Mouse (Mus musculus) cerebellum, adult 9-10 months (tissue): ENCODE measurements at regions not wholly inside any gene's neighbourhood (a gene's known extent, or its start where the extent isn't known, plus 50 kb on each side); places are given as distances from the start of the nearest gene placed in this dataset.

ENCODE experiments used
- DNase-seq: peaks from one replicate; pipeline ENCODE4 v3.0.0; 2022

DNA sequence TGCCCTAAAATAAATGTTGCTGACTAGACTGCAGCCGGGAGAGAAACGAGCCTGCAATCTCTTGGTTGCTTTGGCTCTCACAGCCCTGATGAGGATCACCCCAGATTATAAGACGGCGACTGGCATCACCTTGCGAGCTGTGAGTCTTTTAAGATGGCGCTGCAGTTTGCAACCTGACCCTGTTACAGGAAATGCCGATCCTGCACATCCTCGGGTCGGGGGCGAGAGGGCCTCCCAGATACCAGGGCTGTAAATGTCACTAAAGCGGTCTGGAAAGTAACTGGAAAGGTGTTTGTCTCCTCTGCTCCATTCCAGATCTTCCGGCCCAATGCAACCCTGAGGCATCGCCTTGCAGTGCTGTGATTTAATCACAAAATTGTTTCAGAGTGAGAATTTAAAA is 53.4 kb downstream of the Cartpt start:
- no peak for DNase-seq

- peak; percentile 30 for DNase-seq
Observed at GRCm38 (mm10) chr13:99842626-99843025, 58.3 kb downstream of the Cartpt start.

DNA sequence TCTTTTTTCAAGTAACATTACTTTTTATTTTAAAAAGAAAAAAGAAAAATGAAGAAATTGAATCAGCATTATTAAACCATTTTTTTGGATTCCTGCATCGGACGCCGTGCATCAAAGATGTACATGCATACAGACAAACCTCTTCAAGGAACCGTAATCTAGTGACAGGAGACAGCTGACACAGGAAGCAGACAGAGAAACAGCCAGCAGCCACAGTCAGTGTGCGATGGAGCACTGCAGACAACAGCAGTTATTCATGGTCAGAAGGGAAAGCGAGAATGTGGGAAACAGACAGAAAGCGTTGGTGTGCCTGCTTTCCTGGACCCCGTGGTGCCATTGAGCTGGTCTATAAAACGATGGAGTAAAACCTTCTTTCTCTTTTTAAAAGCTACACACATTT is 61.4 kb downstream of the Cartpt start:
- no peak for DNase-seq

- peak; percentile 93 for DNase-seq
Observed at GRCm38 (mm10) chr13:99837772-99838425, 63.0 kb downstream of the Cartpt start.

- no peak for DNase-seq
Observed at GRCm38 (mm10) chr13:99837180-99837579, 63.7 kb downstream of the Cartpt start.

- peak; percentile 33 for DNase-seq
Observed at GRCm38 (mm10) chr13:99836586-99836985, 64.3 kb downstream of the Cartpt start.

DNA sequence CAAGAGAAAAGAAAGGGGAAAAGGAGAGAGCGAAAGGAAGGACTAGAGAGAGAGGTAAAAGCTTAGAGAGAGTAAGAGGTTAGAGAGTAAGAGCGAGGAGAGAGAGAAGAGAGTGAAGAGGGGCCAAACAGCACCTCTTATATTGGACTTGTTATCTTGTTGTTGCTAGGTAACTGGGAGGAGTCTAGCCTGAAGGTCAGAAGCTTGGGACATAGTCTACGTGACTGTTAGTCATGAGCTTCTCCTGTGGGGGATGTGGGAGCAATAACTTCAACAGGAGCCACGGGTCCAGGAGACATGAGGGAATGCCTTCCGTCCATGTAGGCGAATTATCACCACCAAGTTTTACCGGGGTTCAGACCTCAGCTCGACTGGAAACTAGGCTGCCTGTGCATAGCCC is 65.4 kb downstream of the Cartpt start:
- no peak for DNase-seq

DNA sequence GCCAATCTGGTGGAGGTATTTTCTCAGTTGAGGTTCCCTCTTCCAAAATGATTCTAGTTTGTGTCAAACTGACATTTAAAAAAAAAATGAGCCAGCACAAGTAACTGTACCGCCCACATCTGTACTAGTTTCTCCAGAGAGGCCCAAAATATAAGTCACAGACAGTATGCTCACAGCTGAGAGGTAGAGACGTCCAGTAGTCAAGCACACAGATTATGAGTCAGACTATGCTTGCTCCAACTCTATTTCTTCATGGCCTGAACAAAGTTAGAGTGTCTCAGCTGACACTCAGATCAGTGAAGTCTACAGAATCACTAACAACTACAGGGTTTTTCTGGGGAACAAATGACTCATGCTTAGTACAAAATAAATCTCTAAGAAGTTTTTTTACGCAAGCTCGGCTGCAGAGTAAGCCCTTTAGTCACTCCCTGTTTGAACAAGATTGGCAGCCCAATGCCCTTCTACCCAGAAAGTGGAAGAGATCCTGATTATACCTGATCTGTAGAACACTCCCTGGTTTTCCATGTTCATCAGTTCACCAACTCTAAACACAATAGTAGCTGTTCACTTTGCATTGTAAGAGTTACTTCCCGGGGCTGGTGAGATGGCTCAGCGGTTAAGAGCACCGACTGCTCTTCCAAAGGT is 70.7 kb downstream of the Cartpt start:
- DNase-seq, result no peak

DNA sequence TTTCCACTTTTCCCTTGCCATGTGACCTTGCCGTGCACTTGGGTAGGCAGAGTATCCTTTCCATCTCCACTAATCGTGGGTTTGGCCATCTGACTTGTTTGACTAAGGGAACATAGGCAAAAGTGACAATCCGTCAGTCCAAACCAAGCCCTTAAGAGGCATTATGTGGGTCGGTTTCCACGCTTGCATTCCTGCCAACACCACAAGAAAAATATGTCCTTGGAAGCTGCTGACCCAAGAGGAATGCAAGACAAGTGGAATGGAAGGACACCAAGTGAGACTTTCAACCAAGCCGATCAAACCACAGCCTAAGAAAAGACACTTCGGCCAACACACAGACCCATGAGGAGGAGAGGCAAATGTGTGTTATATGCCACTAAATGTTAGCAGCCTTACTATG is 73.3 kb downstream of the Cartpt start:
- no peak for DNase-seq

GRCm38 (mm10) chr13:99824625-99825024 is 76.3 kb downstream of the Cartpt start:
- no peak for DNase-seq

DNA sequence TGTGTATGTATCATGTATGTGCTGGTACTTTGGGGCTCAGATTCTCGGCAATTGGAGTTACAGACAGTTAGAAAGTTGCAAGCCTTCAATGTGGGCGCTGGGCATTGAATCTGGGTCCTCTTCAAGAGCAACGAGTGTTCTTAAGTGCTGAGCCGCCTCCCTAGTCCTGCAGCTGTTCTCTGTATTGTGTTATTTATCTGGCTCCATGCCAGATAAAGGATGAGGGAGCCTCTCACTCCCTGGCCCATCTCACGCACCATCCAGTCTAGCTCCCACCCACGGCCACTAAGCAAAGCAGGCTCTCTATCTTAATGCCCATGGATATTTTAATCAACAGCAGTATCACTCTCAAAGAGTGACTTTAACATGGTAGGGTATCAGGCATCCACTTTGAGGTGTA is 84.2 kb downstream of the Cartpt start:
- DNase-seq, result no peak

DNA sequence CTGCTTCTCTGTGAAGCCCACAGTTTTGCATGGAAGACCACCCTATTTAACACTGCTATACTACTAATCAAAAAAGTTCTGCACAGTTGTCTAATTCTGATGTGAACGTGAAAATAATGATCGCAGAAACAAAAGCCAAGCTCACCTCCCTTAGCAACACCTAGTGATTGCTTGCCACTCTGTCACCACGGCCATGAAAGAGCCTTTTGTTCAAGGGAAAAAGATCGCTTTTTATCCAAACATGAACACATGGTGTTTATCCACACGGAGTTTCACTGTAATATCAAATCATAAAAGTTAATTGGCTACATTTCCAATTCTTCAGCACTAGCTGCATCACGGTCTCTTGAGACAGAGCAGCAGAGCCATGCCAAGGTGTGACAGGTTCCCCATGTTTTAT is 85.1 kb downstream of the Cartpt start:
- DNase-seq, result no peak

DNA sequence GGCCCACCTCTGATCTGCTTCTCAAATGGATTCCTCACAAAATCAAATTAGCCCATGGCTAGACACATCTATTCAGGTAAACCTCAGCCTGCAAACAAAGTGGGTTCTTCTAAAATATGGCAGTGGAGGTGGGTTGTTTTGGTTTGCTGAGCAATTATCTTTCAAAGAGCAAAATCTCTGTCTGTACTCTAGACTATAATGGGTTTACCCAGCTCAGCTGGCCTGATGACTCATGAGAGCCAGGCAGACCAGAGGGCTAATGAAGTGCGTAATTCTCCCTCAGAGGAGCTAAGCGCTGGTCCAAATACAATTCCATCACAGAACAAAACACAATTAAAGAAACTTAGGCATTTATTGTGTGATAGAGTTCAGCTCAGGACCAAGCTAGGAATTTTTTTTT is 86.1 kb downstream of the Cartpt start:
- DNase-seq, result no peak

- DNase-seq, result no peak
Observed at GRCm38 (mm10) chr13:99814033-99814556, 86.8 kb downstream of the Cartpt start.

DNA sequence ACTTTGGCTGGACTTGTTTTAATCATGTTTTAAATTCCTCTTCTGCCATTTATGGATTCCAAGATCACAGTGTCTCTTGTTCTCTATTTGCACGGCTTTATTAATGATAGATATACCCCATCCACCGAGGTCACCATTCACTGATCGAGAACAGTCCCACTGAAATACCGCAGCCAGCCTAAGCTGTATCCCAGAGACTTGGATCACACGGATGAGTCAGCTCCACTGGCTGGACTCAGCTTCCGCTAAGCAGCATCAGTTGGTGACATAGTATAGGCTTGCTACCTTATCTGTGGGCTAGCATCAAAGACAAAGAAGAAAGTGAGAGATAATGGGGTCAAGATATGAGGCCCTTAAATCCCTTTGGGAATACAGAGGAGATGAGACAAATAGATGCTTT is 106.4 kb downstream of the Cartpt start:
- no peak for DNase-seq

- no peak for DNase-seq
Observed at GRCm38 (mm10) chr13:99793786-99794435, 107.0 kb downstream of the Cartpt start.

DNA sequence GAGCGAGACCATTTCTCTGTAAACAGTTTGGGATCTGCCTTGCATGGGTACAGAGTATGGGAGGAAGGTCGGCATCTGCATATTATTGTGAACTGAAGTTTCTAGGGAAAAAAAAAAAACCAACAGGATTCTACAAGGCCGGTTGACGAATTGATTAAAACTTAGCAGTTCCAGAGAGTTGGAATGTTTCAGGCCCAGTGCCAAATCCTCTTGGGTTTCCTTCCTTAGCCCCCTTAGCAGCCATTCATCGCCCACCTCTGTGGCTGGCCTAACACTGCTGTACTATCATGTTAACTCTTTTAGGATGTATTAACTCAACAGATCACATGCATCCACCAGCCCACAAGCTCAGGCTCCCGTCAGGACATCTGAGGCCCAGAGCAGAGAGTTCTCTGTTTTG is 107.9 kb downstream of the Cartpt start:
- DNase-seq, result no peak

- DNase-seq, result no peak
Observed at GRCm38 (mm10) chr13:99790951-99791350, 109.9 kb downstream of the Cartpt start.

GRCm38 (mm10) chr13:99787760-99788159 is 113.1 kb downstream of the Cartpt start:
- DNase-seq, result no peak

- no peak for DNase-seq
Observed at GRCm38 (mm10) chr13:99785427-99785826, 115.5 kb downstream of the Cartpt start.

- no peak for DNase-seq
Observed at GRCm38 (mm10) chr13:99784314-99784713, 116.6 kb downstream of the Cartpt start.

DNA sequence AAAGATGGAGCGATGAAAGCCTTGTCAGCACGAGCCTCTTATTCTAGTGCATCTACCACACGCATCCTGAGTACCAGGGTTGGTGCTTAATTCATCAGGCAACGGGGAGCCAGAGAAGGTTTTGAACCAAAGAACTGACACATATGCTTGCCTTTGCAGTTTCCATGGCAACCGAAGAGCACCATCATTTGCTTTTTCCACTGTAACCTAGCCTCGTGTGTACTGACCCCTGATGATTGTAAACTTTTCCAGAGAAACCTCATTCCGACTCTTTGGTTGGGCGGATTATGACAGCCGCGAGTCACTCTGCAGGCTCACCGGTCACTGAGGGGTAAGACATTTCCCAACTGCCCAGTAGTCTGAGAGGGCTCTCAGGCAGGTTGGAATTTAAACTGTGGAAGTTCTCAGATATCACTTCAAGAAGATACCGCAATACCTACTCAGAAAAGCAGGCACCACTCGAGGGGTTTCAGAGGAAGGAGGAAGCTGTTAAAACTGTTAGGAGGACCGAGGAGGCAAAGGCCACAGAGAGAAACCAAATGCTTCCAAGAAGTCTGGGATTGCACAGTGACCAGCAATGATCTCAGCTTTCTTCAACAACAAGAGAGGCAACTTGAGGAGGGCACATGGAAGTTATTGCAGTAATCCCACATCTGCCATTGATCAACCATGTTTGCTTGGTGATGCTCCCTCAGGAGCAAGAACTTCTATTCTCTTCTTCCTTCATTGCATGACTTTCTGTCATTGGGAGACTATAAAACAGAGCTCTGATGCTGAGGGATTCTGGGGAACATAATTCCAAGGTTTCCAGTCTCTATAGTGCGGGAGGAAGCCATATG is 117.8 kb downstream of the Cartpt start:
- no peak for DNase-seq

DNA sequence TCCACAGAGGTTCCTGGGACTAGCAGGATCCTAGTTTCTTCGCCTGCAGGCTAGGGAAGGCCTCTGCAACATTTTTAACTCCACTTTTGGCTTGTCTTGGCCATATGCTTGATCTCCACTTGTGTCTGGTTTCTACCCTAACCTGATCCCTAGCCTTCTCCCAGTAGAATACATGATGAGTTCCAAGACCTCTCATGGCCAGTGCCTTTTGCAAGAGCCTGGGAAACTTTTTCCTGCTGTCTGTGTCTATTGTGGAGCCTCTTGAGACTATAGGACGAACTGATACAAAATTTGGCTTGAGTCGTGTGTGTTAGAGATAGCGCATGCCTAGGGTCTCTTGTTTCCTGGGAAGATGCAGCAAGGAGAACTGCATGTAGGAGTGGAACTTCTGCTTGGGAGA is 119.3 kb downstream of the Cartpt start:
- DNase-seq, result no peak
